Mouse (Mus musculus) intestine, embryonic 16.5 days (tissue): Measurements from ENCODE around the gene Nudt8. TPM values are rescaled to one million over a fixed set of nuclear protein-coding genes. Genes with fewer than 3 reads are reported as not detected.
"Not testable (repeated sequence)": the region's sequence is repeated elsewhere in the genome, so short reads cannot be mapped to it uniquely, and the experiment has no call there.

Source experiments
- ATAC-seq: fragments of 200-750 bp; cut with Nextera tagmentation; 2 replicates; pipeline ENCODE4 v1.8.0; 2017; ENCODE audit warnings: moderate TSS enrichment, moderate library complexity
- H3K27ac ChIP-seq: fragments of 300-500 bp; sonication (generic); 2 replicates; pipeline ENCODE4 v1.5.1; 2014; ENCODE audit warnings: mild to moderate bottlenecking, low read length
- H3K27me3 ChIP-seq: fragments of 300-500 bp; sonication (generic); replicated peaks from 2 replicates; pipeline ENCODE4 v1.6.1; 2014; ENCODE audit warnings: low read length, control low read depth, mixed read lengths; ENCODE audit not compliant: control insufficient read depth, insufficient read depth
- H3K36me3 ChIP-seq: fragments of 300-500 bp; sonication (generic); 2 replicates; pipeline ENCODE4 v1.6.1; 2014; ENCODE audit warnings: low read length, control low read depth; ENCODE audit not compliant: control insufficient read depth, insufficient read depth
- H3K4me1 ChIP-seq: fragments of 300-500 bp; sonication (generic); 2 replicates; pipeline ENCODE4 v1.6.1; 2014; ENCODE audit warnings: low read length, control low read depth, mixed read lengths; ENCODE audit not compliant: control insufficient read depth, insufficient read depth
- H3K4me2 ChIP-seq: fragments of 300-500 bp; sonication (generic); 2 replicates; pipeline ENCODE4 v1.6.1; 2014; ENCODE audit warnings: low read depth, low read length, control low read depth
- H3K4me3 ChIP-seq: fragments of 300-500 bp; sonication (generic); 2 replicates; pipeline ENCODE4 v1.5.1; 2014; ENCODE audit warnings: mild to moderate bottlenecking, low read length
- H3K9ac ChIP-seq: fragments of 300-500 bp; sonication (generic); 2 replicates; pipeline ENCODE4 v1.6.1; 2014; ENCODE audit warnings: low read depth, low read length
- H3K9me3 ChIP-seq: fragments of 300-500 bp; sonication (generic); 2 replicates; pipeline ENCODE4 v1.6.1; 2016; ENCODE audit warnings: low read length, control low read depth; ENCODE audit not compliant: control insufficient read depth
- WGBS: fragments of 180-500 bp; shearing (Covaris S2); extraction: QIAGEN DNeasy Blood & Tissue Kit; methylation state at CpG from one replicate; pipeline ENCODE4 v1.1.7; 2014; 5-methylcytosine and 5-hydroxymethylcytosine counted together
- polyA plus RNA-seq: library from polyadenylated mRNA; unstranded; fragments of >200 nt; fragmentation: Nextera tagmentation; extraction: Ambion mirVana; gene quantifications from 2 replicates; pipeline ENCODE4 v1.2.1, GENCODE M21; 2015

Gene Nudt8
- polyA plus RNA-seq, result 40.9 and 41.0 TPM in 2 replicates

DNA sequence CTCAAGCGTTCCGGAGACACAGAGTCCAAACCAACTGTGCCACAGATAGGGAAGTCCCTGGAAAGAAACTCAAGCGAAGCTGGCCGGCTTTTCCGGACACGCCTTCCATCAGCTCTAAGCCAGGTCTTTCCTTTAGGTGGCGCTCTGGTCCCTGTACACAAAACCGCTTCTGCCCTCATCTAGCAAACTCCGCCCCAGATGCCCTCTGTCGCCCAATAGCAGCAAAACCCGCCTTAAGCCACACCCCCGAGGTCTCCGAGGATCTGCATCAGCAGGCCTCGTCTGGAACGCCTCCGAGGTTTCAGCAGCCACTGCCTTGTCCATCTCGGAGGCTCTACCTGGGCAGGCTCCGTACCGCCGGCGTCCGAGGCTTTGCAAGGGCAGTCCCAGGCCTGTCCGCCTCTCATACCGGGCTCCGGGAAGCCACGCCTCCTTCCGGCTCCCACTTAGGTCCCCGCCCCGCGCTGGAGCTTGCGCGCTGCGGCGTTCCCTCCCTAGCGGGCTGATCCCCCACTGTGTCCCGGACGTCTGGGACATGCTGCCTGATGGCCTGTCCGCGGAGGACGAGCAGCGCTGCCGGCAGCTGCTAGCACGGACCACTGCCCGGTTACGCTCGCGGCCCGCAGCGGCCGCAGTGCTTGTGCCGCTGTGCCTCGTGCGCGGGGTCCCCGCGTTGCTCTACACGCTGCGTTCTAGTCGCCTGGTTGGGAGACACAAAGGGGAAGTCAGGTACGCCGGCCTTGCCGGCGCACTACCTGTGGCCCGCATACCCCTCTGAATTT is at the start of gene Nudt8, which contains the start of gene Gm49405:
Nudt8 (plus strand) TSS at position 462 of the 782 bp plus-strand sequence.
Gm49405 (plus strand) TSS at position 508 of the 782 bp plus-strand sequence.
- Histone ChIP-seq H3K4me3 (peak within 1 kb of the TSS; percentile 85), H3K4me1 (peaks cover 23% of the 10 kb centered on the region), H3K27me3 (no peaks in the 10 kb centered on the region), H3K4me2 (peak within 1 kb of the TSS; percentile 96), H3K27ac (peak within 1 kb of the TSS; percentile 99), H3K36me3 (no peaks in the 10 kb centered on the region), H3K9me3 (no peaks in the 10 kb centered on the region), H3K9ac (peak within 1 kb of the TSS; percentile 95)
- under 1% methylated on average over 64 of the region's 64 CpGs for WGBS
- ATAC-seq, result peak; percentile 92

GRCm38 (mm10) chr19:3951461-3951860 is 48.9 kb upstream of the Nudt8 start:
- no peak overlapping the region for H3K4me2 ChIP-seq
- no peaks in the 10 kb centered on the region for H3K27me3 ChIP-seq
- H3K36me3 ChIP-seq, result no peaks in the 10 kb centered on the region
- peaks cover 3% of the 10 kb centered on the region; the same call in 1 of the 2 replicates for H3K4me1 ChIP-seq
- H3K9ac ChIP-seq, result no peak overlapping the region
- no peak overlapping the region for H3K27ac ChIP-seq
- H3K4me3 ChIP-seq, result no peak overlapping the region
- no peak for ATAC-seq
- H3K9me3 ChIP-seq, result no peaks in the 10 kb centered on the region

- ATAC-seq, result no peak
- no peaks in the 10 kb centered on the region for H3K36me3 ChIP-seq
- no peak overlapping the region for H3K9ac ChIP-seq
- H3K27ac ChIP-seq, result no peak overlapping the region
- H3K4me2 ChIP-seq, result no peak overlapping the region
- peaks cover 3% of the 10 kb centered on the region; the same call in 1 of the 2 replicates for H3K4me1 ChIP-seq
- no peak overlapping the region for H3K4me3 ChIP-seq
- H3K9me3 ChIP-seq, result no peaks in the 10 kb centered on the region
- H3K27me3 ChIP-seq, result no peaks in the 10 kb centered on the region
- WGBS, result 59% methylated on average over 1 of the region's 1 CpGs
Measured at GRCm38 (mm10) chr19:3952099-3952498, 48.3 kb upstream of the Nudt8 start.

- Histone ChIP-seq H3K27me3 (no peaks in the 10 kb centered on the region), H3K4me1 (peaks cover 3% of the 10 kb centered on the region; the same call in 1 of the 2 replicates), H3K9me3 (no peaks in the 10 kb centered on the region), H3K4me2 (no peak overlapping the region), H3K4me3 (no peak overlapping the region), H3K9ac (no peak overlapping the region), H3K36me3 (no peaks in the 10 kb centered on the region), H3K27ac (no peak overlapping the region)
- no peak for ATAC-seq
- WGBS, result 72% methylated on average over 3 of the region's 3 CpGs
Measured at GRCm38 (mm10) chr19:3955033-3955432, 45.3 kb upstream of the Nudt8 start.

GRCm38 (mm10) chr19:3955804-3956203 is 44.6 kb upstream of the Nudt8 start:
- Histone ChIP-seq H3K4me1 (peaks cover 3% of the 10 kb centered on the region; the same call in 1 of the 2 replicates), H3K27me3 (no peaks in the 10 kb centered on the region), H3K4me2 (no peak overlapping the region), H3K4me3 (no peak overlapping the region), H3K27ac (no peak overlapping the region), H3K36me3 (no peaks in the 10 kb centered on the region), H3K9ac (no peak overlapping the region), H3K9me3 (no peaks in the 10 kb centered on the region)
- 31% methylated on average over 4 of the region's 4 CpGs for WGBS
- peak; percentile 80 for ATAC-seq

DNA sequence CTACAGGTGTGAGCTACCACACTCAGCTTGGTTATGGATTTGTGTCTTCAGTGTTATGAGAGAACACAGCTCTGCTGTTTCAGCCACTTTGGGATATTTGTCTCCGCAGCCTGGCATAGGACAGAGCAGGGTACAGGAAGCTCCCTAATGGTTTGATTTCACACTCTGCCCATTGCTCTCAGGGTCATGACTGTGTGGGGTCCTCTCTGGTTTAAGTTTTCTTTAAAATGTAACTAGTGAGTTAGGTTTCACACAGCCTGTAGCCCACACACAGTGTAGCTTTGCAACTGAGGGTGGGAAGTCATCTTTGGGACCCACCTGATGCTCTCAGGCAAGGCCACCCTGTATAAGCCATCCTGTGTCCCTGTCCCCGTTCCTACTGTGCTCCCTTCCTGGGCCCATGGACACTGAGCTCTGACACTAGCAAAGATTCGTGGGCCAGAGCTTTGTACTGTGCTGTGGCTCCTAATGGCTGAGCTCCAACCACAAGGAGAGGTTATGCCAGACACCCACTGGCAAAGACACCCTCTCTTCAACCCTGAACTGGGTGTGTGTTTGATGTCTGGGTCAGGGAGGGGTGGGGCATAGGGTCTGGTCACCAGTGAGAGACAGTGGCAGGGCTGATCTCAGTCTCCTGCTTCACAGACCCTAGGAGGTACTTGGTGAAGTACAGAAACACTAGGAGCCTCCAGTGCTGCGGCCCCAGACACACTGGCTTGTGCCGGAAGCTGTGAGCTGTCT is 42.9 kb upstream of the Nudt8 start:
- not testable (repeated sequence) for H3K9ac ChIP-seq, H3K4me3 ChIP-seq, H3K9me3 ChIP-seq, H3K36me3 ChIP-seq, H3K4me1 ChIP-seq, H3K27me3 ChIP-seq, ATAC-seq, H3K27ac ChIP-seq, H3K4me2 ChIP-seq
- 78% methylated on average over 5 of the region's 5 CpGs for WGBS

DNA sequence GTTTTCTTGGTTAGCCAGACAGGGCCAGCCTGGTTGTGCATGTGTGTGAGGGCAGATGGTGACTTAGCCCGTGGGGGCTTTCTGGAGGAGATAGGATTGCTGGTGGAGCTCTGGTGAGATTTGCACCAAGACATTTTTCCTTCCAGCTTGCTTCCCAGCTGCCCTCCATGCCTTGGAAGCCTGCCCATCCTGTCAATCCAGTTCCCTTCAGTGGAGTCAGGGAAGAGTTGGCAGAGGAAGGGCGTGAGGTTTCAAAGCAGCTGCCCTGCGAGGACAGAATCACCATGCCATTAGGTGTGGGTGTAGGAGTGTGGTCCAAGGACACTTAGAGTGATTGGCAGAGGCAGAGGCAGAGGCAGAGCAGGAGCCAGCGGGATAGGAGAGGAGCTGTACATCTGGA is 41.9 kb upstream of the Nudt8 start, which contains the start of gene Aldh3b3:
Aldh3b3 (plus strand) TSS at position 176 of the 400 bp plus-strand sequence.
- WGBS, result 71% methylated on average over 4 of the region's 4 CpGs
- Histone ChIP-seq H3K4me1 (peaks cover 3% of the 10 kb centered on the region; the same call in 1 of the 2 replicates), H3K4me3 (no peak within 1 kb of the TSS), H3K9ac (no peak within 1 kb of the TSS), H3K27ac (no peak within 1 kb of the TSS), H3K4me2 (no peak within 1 kb of the TSS), H3K9me3 (no peaks in the 10 kb centered on the region), H3K36me3 (no peaks in the 10 kb centered on the region), H3K27me3 (no peaks in the 10 kb centered on the region)
- no peak for ATAC-seq

DNA sequence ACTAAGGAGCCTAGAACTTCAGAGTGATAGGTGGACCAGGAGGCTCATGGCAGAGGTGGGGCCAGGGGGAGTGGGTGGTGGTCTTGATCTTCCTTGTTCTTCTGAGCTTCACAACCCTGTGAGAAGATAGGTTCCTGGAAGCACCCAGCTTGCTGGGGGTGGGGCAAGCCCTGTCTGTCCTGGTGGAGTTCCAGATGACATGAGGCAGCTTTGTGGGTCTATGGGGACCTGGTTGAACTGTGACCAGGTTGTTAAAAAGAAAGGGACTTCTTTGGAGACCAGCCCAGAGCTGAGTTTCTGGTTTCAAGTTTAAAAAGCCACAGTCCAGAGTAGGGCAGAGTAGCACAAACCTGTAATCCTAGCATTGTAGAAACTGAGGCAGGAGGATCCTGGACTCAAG is 41.4 kb upstream of the Nudt8 start:
- Histone ChIP-seq H3K27ac (no peak overlapping the region), H3K4me1 (peaks cover 3% of the 10 kb centered on the region; the same call in 1 of the 2 replicates), H3K9ac (no peak overlapping the region), H3K9me3 (no peaks in the 10 kb centered on the region), H3K4me2 (no peak overlapping the region), H3K27me3 (no peaks in the 10 kb centered on the region), H3K4me3 (no peak overlapping the region), H3K36me3 (no peaks in the 10 kb centered on the region)
- ATAC-seq, result no peak

- 85% methylated on average over 5 of the region's 5 CpGs for whole genome bisulfite sequencing
- no peak overlapping the region for H3K9ac ChIP-seq
- no peaks in the 10 kb centered on the region for H3K27me3 ChIP-seq
- ATAC-seq, result no peak
- H3K4me3 ChIP-seq, result no peak overlapping the region
- H3K9me3 ChIP-seq, result no peaks in the 10 kb centered on the region
- peaks cover 3% of the 10 kb centered on the region; the same call in 1 of the 2 replicates for H3K4me1 ChIP-seq
- H3K27ac ChIP-seq, result no peak overlapping the region
- H3K36me3 ChIP-seq, result no peaks in the 10 kb centered on the region
- no peak overlapping the region for H3K4me2 ChIP-seq
Measured at GRCm38 (mm10) chr19:3960211-3960610, 40.2 kb upstream of the Nudt8 start.
